Mouse (Mus musculus) heart, embryonic 15.5 days (tissue): ENCODE measurements around the gene Ncapd3. TPM values are rescaled to one million over a fixed set of nuclear protein-coding genes. Genes with fewer than 3 reads are reported as not detected.

Experiments used
- ATAC-seq: fragments of 200-750 bp; cut with Nextera tagmentation; replicated peaks from 2 replicates; pipeline ENCODE4 v1.8.0; 2017; ENCODE audit warnings: low read depth, moderate TSS enrichment; ENCODE audit not compliant: insufficient number of reproducible peaks, insufficient read depth, low FRiP score
- H3K27ac ChIP-seq: fragments of 300-500 bp; sonication (generic); 2 replicates; pipeline ENCODE4 v1.5.1; 2015; ENCODE audit warnings: mild to moderate bottlenecking, inconsistent platforms
- H3K27me3 ChIP-seq: fragments of 300-500 bp; sonication (generic); 2 replicates; pipeline ENCODE4 v1.6.1; 2015; ENCODE audit warnings: inconsistent platforms
- H3K36me3 ChIP-seq: fragments of 300-500 bp; sonication (generic); 2 replicates; pipeline ENCODE4 v1.6.1; 2015; ENCODE audit warnings: mild to moderate bottlenecking, inconsistent platforms
- H3K4me1 ChIP-seq: fragments of 300-500 bp; sonication (generic); replicated peaks from 2 replicates; pipeline ENCODE4 v1.6.1; 2015; ENCODE audit warnings: inconsistent platforms
- H3K4me2 ChIP-seq: fragments of 300-500 bp; sonication (generic); 2 replicates; pipeline ENCODE4 v1.6.1; 2015; ENCODE audit warnings: inconsistent platforms, mild to moderate bottlenecking, moderate library complexity
- H3K4me3 ChIP-seq: fragments of 300-500 bp; sonication (generic); 2 replicates; pipeline ENCODE4 v1.5.1; 2015; ENCODE audit warnings: mild to moderate bottlenecking, inconsistent platforms
- H3K9ac ChIP-seq: fragments of 300-500 bp; sonication (generic); 2 replicates; pipeline ENCODE4 v1.6.1; 2015; ENCODE audit warnings: mild to moderate bottlenecking, inconsistent platforms
- H3K9me3 ChIP-seq: fragments of 300-500 bp; sonication (generic); replicated peaks from 2 replicates; pipeline ENCODE4 v1.6.1; 2016; ENCODE audit warnings: inconsistent platforms
- WGBS: fragments of 180-500 bp; shearing (Covaris S2); methylation state at CpG from one replicate; pipeline ENCODE4 v1.1.7; 2015; ENCODE audit warnings: mixed read lengths; 5-methylcytosine and 5-hydroxymethylcytosine counted together
- polyA plus RNA-seq: library from polyadenylated mRNA; unstranded; fragments of >200 nt; fragmentation: Nextera tagmentation; extraction: Ambion mirVana; gene quantifications from 2 replicates; pipeline ENCODE4 v1.2.1, GENCODE M21; 2015

The Ncapd3 gene
- polyA plus RNA-seq, 1 experiment from 2014 or later, result 16.7 TPM

GRCm38 (mm10) chr9:27099474-27099873, 69.5 kb downstream of the Ncapd3 start:
- Histone ChIP-seq H3K36me3 (peaks cover 53% of the 10 kb centered on the region), H3K4me3 (no peak overlapping the region), H3K9me3 (no peaks in the 10 kb centered on the region), H3K27me3 (no peaks in the 10 kb centered on the region), H3K9ac (no peak overlapping the region), H3K4me2 (no peak overlapping the region), H3K27ac (no peak overlapping the region), H3K4me1 (peaks cover 3% of the 10 kb centered on the region; the same call in 1 of the 2 replicates)
- no peak for ATAC-seq
- 76% methylated on average over 4 of the region's 4 CpGs for WGBS

DNA sequence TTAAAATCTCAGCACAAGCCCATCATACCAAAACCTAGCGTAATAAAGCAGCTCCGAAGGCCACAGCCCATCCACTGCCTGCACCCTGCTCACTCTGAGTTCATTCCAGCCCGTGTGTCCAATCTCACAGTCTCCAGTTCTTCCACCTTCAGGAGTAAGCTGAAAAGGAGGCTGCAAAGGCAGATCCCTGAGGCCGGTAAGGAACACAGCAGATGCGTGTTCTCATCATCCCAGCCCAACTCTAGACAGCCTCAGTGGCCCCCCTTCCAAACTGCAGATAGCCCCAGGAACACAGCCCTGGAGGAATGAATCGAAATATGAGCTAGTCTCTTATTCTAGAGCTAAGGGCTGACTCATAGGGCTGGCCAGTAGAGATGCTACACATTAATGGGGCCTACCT, 71.5 kb downstream of the Ncapd3 start:
- Histone ChIP-seq H3K4me3 (no peak overlapping the region), H3K9me3 (no peaks in the 10 kb centered on the region), H3K4me1 (peaks cover 3% of the 10 kb centered on the region; the same call in 1 of the 2 replicates), H3K27ac (no peak overlapping the region), H3K36me3 (peaks cover 43% of the 10 kb centered on the region), H3K4me2 (no peak overlapping the region), H3K9ac (no peak overlapping the region), H3K27me3 (no peaks in the 10 kb centered on the region)
- WGBS, result 90% methylated on average over 6 of the region's 6 CpGs
- ATAC-seq, result no peak

GRCm38 (mm10) chr9:27106081-27106480, 76.1 kb downstream of the Ncapd3 start:
- H3K27me3 ChIP-seq, result no peaks in the 10 kb centered on the region
- no peak overlapping the region for H3K4me2 ChIP-seq
- H3K27ac ChIP-seq, result no peak overlapping the region
- H3K4me1 ChIP-seq, result peaks cover 26% of the 10 kb centered on the region
- no peak overlapping the region for H3K4me3 ChIP-seq
- ATAC-seq, result no peak
- WGBS, result 83% methylated on average over 1 of the region's 1 CpGs
- H3K9me3 ChIP-seq, result no peaks in the 10 kb centered on the region
- H3K9ac ChIP-seq, result no peak overlapping the region
- H3K36me3 ChIP-seq, result peaks cover 14% of the 10 kb centered on the region; the same call in 1 of the 2 replicates

- H3K4me3 ChIP-seq, result no peak overlapping the region
- no peak for ATAC-seq
- no peaks in the 10 kb centered on the region for H3K27me3 ChIP-seq
- WGBS, result 68% methylated on average over 4 of the region's 4 CpGs
- no peaks in the 10 kb centered on the region for H3K9me3 ChIP-seq
- no peak overlapping the region for H3K9ac ChIP-seq
- peaks cover 30% of the 10 kb centered on the region for H3K4me1 ChIP-seq
- no peak overlapping the region for H3K4me2 ChIP-seq
- peaks cover 7% of the 10 kb centered on the region; the same call in 1 of the 2 replicates for H3K36me3 ChIP-seq
- H3K27ac ChIP-seq, result peak overlapping the region; percentile 81; the same call in 1 of the 2 replicates
Measured at GRCm38 (mm10) chr9:27108451-27108850, 78.5 kb downstream of the Ncapd3 start.

DNA sequence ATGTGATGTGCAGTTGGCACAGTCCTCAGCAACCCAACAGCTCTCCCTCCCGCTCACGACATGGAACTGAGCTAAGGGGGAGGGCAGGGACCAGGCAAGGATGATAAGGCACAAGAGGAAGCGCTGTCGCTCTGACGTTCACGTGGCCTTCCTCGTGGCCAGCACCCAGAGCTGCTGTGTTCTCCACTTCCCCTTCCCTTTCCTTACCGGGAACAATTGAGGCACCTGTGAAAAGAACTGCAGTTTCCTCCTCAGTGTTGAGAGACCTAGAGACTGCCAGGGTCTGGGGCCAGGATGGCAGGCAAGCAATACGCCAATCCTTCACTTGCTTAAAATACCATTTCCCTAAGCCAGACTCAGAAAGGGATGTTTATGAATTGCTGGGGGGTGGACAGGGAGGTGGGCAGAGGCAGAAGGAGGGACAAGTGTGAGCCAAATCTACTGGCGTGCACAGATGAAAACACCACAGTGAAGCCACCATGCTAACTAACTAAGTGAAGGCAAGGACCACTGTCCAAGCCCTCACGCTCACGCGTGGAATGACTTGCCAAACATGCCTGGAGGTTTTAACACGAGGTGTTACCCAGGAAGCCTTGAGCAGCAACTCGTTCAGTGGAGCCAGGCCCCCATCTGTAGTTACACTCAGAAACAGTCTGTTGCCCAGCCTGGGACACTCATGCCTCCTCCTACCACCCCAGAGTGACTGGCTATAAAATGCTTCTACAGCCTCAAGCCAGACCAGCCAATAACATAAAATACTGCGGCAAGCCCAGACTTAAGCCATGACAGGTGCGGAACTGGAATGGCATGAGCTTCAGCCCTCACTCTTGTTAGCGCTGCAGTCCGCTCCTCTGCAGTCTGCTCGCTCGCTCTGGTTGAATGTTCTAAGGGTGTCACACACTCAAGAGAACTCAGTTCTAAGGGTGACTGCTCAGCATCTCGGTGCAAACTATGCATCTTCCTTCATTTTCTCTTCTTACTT, 79.8 kb downstream of the Ncapd3 start:
- WGBS, result 45% methylated on average over 22 of the region's 22 CpGs
- peak; percentile 82 for ATAC-seq
- H3K9ac ChIP-seq, result no peak overlapping the region

DNA sequence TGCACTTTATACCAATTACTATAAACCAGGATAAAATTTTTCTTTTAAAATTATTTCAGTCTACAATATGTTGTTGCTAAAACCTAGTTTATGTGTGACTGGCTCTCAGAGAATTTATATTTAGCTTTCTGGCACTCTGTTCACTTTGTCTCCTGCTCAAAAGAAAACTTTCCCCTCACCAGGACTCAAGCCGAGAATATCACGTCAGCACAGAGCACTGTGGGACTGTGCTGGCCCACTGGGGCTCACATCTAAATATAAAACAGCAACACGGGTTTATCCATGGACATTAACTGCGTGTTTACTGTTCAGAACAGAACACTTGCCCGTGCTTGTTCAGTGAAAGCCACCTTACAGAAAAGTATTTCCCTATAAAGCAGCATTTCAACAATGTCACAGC, 80.7 kb downstream of the Ncapd3 start:
- peaks cover 30% of the 10 kb centered on the region for H3K4me1 ChIP-seq
- no peak overlapping the region for H3K9ac ChIP-seq
- ATAC-seq, result peak; percentile 70
- H3K36me3 ChIP-seq, result no peaks in the 10 kb centered on the region
- H3K9me3 ChIP-seq, result no peaks in the 10 kb centered on the region
- H3K27me3 ChIP-seq, result no peaks in the 10 kb centered on the region
- no peak overlapping the region for H3K4me3 ChIP-seq
- H3K27ac ChIP-seq, result peak overlapping the region; percentile 81
- H3K4me2 ChIP-seq, result peak overlapping the region; percentile 21
- 20% methylated on average over 5 of the region's 5 CpGs for WGBS

More for the DNA sequence above, 79.8 kb downstream of the Ncapd3 start:
- peaks cover under 1% of the 10 kb centered on the region; the same call in 1 of the 2 replicates for H3K36me3 ChIP-seq
- H3K27me3 ChIP-seq, result no peaks in the 10 kb centered on the region
- no peak overlapping the region for H3K4me3 ChIP-seq
- peak overlapping the region; percentile 81 for H3K27ac ChIP-seq
- no peaks in the 10 kb centered on the region for H3K9me3 ChIP-seq
- peak overlapping the region; percentile 21; the same call in 1 of the 2 replicates for H3K4me2 ChIP-seq
- H3K4me1 ChIP-seq, result peaks cover 30% of the 10 kb centered on the region

DNA sequence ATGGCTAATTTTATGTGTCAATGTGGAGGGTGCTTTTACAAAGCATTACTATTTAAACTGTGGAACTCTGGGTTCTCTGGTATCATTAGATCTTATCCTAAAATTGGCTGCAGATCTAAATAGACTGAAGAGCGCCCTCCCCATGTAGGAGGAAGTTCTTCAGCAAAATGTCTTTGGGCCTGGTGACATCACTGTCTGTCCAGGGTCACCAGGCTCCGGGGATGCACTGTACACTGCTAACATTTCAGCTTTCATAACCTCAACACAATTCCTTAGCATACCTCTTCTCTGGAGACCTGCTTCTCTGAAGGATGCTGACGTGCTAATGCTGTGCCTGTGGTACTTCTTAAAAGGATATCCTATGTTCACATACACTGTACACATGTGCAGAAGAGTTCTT, 81.8 kb downstream of the Ncapd3 start:
- no peak for ATAC-seq
- H3K27ac ChIP-seq, result peak overlapping the region; percentile 81; the same call in 1 of the 2 replicates
- 79% methylated on average over 3 of the region's 3 CpGs for WGBS

DNA sequence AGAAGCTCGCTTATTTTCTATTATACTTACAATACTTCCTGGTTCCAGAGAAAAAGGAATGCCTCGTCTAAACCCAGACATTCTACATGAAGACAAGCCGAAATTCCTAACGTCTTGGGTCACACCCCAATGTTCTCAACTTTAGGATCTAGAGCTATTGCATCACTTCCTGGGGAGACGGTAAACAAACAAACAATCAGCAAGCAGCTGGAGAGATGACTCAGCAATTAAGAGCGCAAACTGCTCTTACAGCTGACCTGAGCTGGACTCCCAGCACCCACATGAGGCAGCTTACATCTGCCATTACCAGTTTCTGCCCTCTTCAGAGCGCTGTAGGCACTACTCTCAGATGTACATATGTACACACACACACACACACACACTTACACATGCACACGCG, 91.3 kb downstream of the Ncapd3 start:
- Histone ChIP-seq H3K9me3 (no peaks in the 10 kb centered on the region), H3K4me1 (peaks cover 6% of the 10 kb centered on the region; the same call in 1 of the 2 replicates), H3K4me2 (no peak overlapping the region), H3K4me3 (no peak overlapping the region), H3K9ac (no peak overlapping the region), H3K27ac (no peak overlapping the region), H3K27me3 (no peaks in the 10 kb centered on the region), H3K36me3 (no peaks in the 10 kb centered on the region)
- ATAC-seq, result no peak
- 82% methylated on average over 9 of the region's 9 CpGs for WGBS

More for the DNA sequence above, 81.8 kb downstream of the Ncapd3 start:
- Histone ChIP-seq H3K36me3 (no peaks in the 10 kb centered on the region), H3K9ac (no peak overlapping the region), H3K27me3 (no peaks in the 10 kb centered on the region), H3K4me1 (peaks cover 30% of the 10 kb centered on the region), H3K4me2 (no peak overlapping the region), H3K9me3 (no peaks in the 10 kb centered on the region), H3K4me3 (no peak overlapping the region)

- ATAC-seq, result no peak
- WGBS, result 85% methylated on average over 4 of the region's 4 CpGs
Measured at GRCm38 (mm10) chr9:27122076-27122475, 92.1 kb downstream of the Ncapd3 start.

DNA sequence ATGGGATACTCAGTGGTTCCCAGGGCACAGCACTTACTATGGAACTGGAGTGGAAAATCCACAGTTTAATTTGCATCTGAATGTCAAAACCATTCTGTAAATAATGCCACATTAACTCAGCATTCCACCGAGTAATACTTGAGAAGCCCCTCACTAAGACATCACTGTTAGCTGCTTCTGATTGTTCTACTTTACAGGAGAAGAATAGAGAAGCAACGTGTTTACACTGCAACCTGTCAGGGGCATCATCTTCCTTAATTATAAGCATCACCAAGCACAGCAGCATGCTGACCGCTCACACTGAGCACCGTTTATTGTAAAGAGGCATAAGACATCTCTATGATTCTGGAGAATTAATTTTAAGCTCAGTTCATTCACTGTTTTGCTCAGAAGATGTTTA, 93.0 kb downstream of the Ncapd3 start:
- Histone ChIP-seq H3K27ac (no peak overlapping the region), H3K9ac (no peak overlapping the region), H3K9me3 (no peaks in the 10 kb centered on the region), H3K4me2 (no peak overlapping the region), H3K4me1 (peaks cover 6% of the 10 kb centered on the region; the same call in 1 of the 2 replicates), H3K36me3 (no peaks in the 10 kb centered on the region), H3K27me3 (no peaks in the 10 kb centered on the region), H3K4me3 (no peak overlapping the region)
- no peak for ATAC-seq
- 78% methylated on average over 4 of the region's 4 CpGs for WGBS

More at GRCm38 (mm10) chr9:27122076-27122475, 92.1 kb downstream of the Ncapd3 start:
- Histone ChIP-seq H3K4me1 (peaks cover 6% of the 10 kb centered on the region; the same call in 1 of the 2 replicates), H3K4me3 (no peak overlapping the region), H3K9me3 (no peaks in the 10 kb centered on the region), H3K27ac (no peak overlapping the region), H3K9ac (no peak overlapping the region), H3K27me3 (no peaks in the 10 kb centered on the region), H3K36me3 (no peaks in the 10 kb centered on the region), H3K4me2 (no peak overlapping the region)

GRCm38 (mm10) chr9:27123947-27124346, 94.0 kb downstream of the Ncapd3 start:
- WGBS, result 63% methylated on average over 2 of the region's 2 CpGs
- H3K36me3 ChIP-seq, result no peaks in the 10 kb centered on the region
- H3K27me3 ChIP-seq, result no peaks in the 10 kb centered on the region
- no peak overlapping the region for H3K9ac ChIP-seq
- no peaks in the 10 kb centered on the region for H3K9me3 ChIP-seq
- H3K4me3 ChIP-seq, result no peak overlapping the region
- no peak overlapping the region for H3K4me2 ChIP-seq
- H3K27ac ChIP-seq, result no peak overlapping the region
- ATAC-seq, result no peak
- H3K4me1 ChIP-seq, result peaks cover 14% of the 10 kb centered on the region
